Mouse (Mus musculus) testis, postnatal 10 days (tissue): ENCODE results near the gene Pax1.

Experiments
- DNase-seq: peaks from one replicate; pipeline ENCODE4 v3.0.0; 2021; ENCODE audit warnings: low spot score

Gene Pax1

GRCm38 (mm10) chr2:147372947-147373666 lies 11.4 kb downstream of the Pax1 start:
- no peak for DNase-seq

DNA sequence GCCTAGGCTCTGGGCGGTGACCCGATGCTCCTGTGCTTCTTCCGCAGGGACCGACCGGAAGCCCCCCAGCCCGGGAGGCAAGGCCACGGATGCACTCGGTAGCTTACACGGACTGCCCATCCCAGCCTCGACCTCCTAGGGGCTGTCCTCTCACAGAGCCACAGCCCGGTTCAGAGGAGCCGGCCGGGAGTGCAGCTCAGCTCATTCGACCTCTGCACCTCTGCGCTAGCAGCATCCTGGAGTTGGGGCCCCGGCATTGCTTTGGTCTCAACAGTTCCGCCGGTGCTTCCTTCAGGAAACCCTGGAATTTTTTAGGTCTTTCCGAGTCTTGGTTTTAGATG lies 11.9 kb downstream of the Pax1 start:
- no peak for DNase-seq

DNA sequence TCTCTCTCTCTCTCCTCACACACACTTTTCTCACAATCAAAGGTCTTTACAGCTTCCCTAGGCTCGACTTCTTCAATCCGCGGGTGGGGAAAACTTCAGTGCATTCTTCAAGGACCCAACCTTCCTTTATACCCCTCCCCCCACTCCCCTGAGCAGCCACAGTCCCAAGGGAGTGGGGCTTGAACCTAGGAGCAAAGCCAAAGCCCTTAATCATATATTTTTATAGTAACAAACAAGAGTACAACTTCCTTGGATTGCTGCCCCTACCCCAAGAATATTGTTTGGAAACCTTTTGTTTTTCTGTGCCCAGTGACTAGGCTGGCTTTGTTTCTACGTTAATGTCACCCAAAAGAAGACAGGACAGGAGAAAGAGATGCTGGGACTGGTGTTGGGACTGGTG lies 12.5 kb downstream of the Pax1 start:
- no peak for DNase-seq

DNA sequence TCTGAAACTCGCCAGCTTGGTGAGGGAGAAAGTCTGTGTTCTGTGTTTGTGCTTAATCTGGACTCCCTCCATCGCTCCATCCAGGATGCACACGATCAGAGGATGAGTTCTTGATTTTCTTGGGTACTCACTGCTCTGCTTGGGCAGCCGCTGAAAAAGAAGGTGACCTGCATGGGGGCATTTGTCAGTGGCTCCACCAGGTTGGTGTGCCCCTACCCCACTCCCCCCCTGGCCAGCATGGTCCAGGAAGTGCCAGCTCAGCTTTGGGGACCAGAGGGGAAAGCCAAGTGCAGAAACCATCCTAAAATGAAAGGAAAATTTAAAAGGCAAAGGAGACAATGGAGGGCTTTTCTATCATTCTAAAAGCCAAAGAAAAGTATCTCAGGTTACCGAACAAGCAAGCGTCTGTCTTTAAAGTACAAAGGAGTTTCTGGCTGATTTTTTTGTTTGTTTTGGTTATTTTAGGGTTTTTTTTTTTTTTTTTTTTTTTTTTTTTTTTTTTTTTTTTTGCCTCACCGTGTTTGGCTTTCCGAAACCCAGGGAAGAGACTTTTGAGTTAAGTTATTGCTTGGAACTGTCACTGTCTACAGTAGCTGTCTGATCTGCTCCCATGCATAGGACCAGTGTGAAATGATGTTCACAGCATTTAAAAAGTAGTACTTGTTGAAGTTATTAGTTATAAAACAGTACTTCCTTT lies 13.4 kb downstream of the Pax1 start:
- DNase-seq: no peak

- no peak for DNase-seq
Measured at GRCm38 (mm10) chr2:147378934-147379333, 17.2 kb downstream of the Pax1 start.

DNA sequence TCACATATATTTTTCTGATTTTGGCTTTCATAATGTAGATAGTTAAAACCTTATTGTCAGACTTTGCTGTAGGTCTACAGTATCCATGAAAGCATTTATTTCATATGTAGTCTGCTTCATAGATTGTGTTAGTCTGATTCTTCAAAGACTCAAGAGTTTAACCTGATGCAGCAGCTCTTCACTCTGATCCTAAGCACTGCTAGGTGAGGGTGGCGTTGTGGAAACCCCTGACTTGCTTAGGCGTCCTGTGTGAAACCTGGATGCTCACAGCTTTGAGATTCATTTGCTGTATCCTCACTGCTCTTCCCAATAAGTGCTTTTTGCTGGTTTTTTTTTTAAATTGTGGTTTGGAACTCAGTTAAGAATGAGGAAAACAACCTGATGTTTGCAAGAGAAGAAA lies 21.6 kb downstream of the Pax1 start:
- DNase-seq: no peak

GRCm38 (mm10) chr2:147386949-147387348 lies 25.2 kb downstream of the Pax1 start:
- no peak for DNase-seq

DNA sequence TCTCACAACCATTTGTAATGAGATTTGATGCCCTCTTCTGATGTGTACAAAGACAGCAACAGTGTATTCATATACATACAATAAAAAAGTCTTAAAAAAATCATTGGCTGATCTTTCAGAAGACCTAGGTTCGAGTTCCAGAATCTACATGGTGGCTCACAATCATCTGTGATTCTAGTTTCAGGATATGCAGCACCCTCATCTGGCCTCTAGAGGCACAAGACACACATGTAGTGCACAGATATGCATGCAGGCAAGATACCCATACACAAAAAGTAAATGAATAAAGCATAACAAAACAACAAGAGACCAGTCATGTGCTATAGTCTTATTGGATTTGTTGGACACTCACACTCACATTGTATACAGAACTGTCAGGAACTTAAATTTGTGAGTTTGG lies 47.6 kb downstream of the Pax1 start:
- no peak for DNase-seq

DNA sequence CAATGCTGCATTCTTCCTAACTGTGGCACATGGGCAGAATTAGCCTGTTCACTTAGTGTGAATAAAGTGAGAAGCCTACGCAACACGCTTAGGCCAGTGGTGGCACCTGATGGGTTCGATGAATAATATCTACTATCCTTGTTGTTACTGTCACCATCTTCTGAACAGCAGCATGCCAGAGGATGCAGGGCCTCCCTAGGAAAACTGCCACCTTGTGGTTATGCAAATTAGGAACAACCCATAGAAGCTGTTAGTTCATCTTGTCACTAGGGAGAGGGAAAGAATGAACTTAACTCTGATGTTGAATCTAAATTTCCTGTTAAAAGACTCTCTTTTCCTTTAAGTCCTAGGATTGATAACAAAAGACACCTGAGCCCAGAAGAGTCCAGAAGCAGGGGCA lies 53.3 kb downstream of the Pax1 start:
- no peak for DNase-seq

GRCm38 (mm10) chr2:147424582-147425255 lies 63.0 kb downstream of the Pax1 start:
- DNase-seq: no peak

DNA sequence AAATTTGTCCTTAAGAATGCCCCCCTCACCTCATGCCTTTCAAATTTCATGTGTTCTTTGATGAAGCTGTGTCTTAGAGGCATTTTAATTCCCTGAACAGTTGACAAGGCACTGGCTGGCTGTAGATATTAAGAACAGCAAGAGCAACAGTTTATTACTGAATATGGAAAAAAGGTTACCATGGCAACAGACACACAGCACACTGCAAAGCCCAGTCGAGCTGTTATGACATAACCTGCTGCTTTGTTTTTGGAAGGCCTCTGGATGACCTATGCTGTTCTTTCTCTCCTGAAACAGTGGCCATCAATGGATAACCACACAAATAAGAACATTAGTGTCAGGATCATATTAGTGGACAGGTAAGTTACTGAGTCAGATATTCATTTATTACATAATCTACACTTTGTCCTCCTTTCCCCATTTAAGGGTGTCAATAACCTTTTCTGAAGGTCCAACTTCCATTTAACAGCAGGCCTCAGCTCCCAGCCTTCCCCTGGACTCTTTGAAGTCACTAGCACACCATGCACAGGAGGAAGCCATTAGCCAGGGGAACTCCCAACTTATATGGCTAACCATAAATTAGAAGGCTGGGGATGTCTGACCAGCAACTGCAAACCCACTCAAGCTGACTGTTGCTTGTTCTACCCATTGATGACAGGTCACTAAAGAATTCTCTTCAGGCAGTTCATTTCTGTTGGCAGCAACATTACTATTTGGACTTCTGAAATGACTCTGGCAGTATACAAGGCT lies 68.1 kb downstream of the Pax1 start:
- DNase-seq: no peak

- DNase-seq: peak; percentile 59
Measured at GRCm38 (mm10) chr2:147433120-147433519, 71.4 kb downstream of the Pax1 start.
